Mouse (Mus musculus) gastrocnemius, postnatal 25 days (tissue): ENCODE data around the gene Msi2. TPM values are rescaled to one million over a fixed set of nuclear protein-coding genes. Genes with fewer than 3 reads are reported as not detected.

ENCODE experiments used
- DNase-seq: peaks from one replicate; pipeline ENCODE4 v3.0.0; 2022
- long read RNA-seq, 2 experiments: library from polyadenylated mRNA; stranded (forward); transcript quantifications; one replicate each; pipeline ENCODE4 v2.0.0; 2021
- total RNA-seq, 2 experiments: library from RNA; stranded (reverse); gene quantifications; 1 replicate in 1 of 2; 2 replicates in 1 of 2; pipeline ENCODE4 v1.2.3; 2021

Msi2 gene
- total RNA-seq, result 100 to 1,000 TPM; 158 TPM
- long read RNA-seq, experiment 1, partial matches to known transcripts, result 0 of 25 reads
- long read RNA-seq, experiment 1, other reads (novel, unspliced or antisense), result 25 of 25 reads
- long read RNA-seq, experiment 2, partial matches to known transcripts, result 1 of 31 reads
- long read RNA-seq, experiment 2, other reads (novel, unspliced or antisense), result 30 of 31 reads

DNA sequence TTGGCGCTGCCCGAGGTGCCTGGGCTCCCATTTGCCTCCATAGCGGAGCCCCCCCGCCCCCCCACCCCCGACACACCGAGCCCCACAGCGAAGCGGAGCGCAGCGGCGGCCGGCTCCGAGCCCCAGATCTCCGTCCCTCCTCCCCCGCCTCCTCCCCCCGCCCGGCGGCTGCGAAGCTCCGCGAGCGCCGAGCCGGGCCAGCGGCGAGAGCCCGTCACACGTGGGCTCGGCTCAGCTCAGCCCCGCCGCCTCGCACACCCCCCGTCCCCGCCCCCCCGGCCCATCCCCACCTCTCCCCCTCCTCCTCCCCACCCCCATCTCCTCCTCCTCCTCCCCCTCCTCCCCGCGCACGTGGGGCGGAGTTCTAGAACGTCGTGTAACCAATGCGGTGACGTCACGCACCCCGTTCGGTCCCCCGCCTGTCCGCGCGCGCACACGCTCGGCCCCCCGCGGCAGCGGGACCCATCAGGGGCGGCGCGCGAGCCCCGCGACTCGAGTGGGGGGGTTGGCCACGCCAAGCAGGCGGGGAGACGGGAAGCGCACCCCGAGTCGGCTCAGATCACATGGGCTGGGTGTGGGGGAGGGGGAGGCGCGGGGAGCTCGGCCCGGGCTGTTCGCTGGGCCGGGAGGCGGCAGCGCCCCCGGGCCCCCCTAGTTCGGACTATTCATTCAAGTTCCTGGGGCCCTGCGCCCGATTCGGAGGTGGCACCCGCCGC, at the start of gene Msi2:
TSS of gene Msi2 (minus strand) at position 464 of the 716 bp plus-strand sequence.
- DNase-seq, result peak; percentile 92

DNA sequence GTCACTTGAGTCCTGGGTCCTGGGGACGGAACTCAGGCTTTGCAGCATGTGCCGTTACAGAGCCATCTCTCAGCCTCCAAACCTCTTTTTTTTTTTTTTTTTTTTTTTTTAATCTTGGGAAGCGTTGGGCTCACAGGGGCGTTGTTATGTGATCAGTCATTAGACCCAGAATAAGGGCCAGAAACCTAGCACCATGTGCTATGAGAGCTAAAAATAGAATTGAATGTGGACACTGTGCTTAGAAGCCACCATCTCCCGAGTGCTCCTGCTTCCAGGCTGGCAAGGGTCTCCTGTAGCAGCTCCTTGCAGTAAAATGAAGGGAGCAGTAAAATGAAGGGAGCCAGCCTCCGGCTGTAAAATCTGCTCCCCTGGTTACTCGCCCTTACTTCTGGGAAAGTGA, 47.3 kb upstream of the Msi2 start:
- no peak for DNase-seq

DNA sequence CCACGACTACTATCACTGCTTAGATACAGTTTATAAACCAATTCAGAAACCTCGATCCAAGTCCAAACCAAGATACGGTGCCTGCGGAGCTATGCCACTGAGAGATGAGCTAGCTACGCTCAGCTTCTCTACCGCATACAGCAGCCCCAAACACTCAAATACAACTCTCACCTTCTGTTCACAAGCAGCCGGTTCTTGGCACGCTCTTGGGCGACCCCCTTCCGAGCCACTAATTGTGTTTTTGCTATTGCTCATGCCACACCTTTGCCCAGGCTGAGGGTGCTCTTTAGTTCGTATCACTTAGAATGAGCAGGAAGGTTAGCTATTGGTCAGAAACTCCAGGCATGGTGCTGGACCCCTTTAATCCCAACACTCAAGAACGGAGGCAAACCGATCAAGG, 45.1 kb upstream of the Msi2 start:
- no peak for DNase-seq

DNA sequence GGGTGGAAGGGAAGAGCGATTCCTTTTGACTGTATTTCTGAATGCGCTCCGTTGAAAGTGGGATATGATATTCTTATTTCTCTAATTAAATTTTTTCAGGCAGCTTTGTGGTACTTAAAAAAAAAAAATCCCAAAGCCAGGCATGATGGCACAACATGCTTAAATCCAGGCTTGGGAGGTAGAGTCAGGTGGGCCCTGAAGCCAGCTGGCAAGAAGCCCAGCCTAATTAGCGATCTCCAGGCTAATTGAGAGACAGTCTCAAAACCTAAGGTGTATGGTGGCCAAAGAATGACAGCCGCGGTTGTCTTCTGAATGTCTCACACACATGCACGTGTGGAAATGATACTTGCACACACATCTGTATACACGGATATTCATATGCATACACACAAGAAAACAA, 41.2 kb upstream of the Msi2 start:
- no peak for DNase-seq

DNA sequence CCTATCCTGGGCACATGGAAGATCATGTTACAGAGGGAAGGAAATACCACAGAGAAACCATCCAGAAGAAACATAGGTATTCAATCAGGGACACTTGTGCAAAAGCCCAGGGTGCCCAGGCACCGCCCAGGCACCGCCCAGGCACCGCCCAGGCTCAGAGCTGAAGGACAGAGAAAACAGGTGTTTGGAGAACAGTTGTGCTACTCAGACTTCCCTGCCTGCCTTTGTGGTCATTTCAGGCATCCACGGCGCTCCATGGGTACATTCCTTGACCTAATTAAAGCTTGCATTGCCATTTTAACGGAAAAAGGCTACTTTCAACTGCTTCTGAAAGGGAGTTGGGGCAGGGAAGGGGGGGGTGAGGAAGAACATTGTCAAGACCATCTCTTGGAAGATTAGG, 40.1 kb upstream of the Msi2 start:
- DNase-seq, result no peak

DNA sequence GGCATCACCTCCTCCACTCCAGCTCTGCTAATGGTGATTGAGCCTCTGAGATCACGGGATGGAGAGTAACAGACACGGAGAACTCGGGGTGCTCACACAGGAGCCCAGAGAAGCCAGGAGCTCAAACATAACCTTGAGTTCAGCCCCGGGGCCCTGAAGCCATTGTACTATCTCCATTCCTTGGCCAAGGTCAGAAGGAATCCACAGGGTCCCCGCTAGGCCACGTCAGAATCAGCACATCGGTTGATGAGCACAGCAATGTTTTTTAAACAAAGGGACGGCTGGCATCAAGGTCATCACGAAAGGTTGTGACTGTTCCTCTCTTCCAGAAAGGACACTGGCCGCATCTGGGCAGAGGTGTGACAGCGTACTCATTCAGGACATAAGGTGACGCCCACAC, 27.0 kb upstream of the Msi2 start:
- no peak for DNase-seq

DNA sequence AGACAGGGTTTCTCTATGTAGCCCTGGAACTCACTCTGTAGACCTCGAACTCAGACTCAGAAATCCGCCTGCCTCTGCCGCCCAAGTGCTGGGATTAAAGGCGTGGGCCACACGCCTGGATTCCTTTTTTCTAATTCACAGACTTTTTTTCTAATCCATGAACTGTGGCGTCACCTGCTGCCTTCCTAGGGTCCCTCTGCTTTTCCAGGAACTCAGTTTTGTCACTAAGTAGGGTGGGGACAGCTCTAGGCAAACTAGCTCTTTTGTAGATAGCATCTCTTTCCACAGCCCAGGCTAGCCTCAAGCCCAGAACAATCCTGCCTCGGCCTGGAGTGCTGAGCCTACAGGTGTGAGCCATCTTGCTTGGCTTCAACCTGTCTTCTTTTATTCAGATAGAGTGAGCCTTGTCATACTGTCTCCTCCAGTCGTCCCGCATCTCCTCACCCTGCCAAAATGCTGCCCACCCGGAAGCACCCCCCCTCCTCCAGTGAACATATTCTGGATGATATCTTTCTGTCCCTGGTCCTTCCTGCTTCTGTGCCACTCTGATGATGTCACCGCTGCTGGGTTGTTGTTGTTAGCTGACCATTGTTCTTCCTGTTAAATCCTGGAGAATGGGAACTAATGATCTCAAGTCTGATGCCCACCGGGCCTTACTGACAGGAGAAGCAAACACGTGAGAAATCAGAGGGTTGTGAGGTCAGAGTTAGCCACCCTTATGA, 21.4 kb upstream of the Msi2 start:
- DNase-seq, result no peak

DNA sequence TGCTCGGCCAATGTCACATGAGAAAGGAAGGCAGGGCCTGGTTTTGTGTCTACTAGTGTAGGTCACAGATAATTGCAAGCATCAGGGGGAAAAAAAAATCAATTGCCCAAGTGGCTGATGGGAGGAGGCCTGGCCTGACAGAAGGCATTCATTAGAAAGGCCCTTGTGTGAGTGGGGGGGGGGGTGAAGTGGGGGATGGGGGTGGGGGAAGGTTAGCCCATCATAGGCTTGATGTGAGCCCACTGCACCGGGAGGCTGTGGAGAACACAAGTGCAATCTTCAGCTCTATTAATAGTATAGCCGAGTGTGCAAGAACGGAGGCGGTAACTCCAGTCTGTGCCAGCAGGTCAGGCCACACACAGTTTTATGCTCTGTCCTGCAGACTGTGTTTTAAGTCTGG, 11.1 kb upstream of the Msi2 start:
- DNase-seq, result no peak

DNA sequence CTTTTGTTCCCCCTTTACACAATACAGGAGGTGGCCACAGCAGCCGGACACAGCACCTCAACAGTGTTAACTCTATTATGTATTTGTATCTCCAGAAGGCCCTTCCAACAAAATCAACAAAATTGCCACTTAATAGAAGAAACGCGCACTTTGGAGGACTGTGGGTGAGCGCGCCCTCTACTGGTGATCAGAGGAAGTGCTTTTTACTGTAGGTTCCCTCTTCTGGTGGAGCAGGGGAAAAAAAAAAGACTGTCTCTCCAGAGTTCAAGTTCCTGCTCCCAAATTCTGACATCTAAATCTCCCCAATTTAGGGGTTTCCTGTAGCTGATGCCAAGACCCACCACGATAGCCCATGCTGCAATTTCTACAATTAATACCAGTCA, 10.2 kb upstream of the Msi2 start:
- DNase-seq, result peak; percentile 42

DNA sequence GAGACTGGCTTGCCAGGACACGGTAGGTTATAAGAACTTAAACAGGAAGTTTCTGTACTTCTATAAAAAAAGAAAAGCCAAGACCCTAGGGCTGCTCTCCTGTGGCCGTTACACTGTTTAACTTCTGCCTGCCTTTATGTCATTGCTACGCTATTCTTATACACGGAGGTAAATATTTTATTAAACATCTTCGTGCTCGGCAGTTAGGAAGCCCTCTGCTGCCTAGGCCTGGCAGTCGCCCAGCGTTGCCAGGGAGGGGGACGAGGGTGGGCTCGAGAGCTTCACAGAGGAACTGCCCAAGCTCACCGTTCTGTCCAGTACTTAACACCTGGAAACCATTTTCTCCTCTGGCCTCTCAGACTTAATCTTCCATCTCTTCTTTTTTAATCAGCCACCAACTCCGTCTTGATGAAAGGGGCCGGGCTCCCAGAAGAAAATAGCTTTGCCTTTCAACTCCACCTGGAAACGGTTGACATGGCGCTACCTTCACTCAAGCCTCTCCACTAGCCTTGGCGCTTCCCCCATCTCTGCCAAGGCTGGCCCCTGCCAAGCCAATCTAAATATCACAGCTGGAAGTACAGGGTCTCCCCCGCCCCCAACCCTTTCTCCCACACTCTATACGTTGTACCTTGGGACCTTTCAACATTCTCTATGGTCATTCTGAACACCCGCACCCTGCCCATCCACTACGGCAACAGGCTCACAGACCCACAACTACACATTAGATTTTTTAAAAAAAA, 9.6 kb upstream of the Msi2 start:
- no peak for DNase-seq

DNA sequence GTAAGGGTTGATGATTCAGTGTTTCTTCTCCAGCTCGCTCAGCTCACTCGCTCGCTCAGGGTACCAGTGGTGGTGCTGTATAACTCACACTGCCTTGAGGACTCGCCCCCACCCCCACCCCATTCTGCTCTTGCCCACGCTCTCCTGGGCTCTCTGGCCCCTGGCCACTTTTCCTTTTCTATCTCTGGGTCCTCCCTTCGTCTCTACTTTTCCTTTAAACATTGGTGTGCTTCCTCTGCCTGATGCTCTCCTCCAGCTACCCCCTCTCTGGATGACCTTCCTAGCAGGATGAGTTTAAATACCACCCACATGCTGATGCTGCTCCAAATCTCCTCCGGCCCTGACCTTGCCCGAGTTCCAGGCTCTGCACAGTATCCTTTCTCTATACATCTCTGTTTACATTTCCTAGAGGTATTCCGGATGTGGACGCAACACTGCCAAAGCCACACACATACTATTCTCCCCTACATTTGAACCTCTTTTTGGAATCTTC, 2.9 kb upstream of the Msi2 start:
- DNase-seq, result no peak

DNA sequence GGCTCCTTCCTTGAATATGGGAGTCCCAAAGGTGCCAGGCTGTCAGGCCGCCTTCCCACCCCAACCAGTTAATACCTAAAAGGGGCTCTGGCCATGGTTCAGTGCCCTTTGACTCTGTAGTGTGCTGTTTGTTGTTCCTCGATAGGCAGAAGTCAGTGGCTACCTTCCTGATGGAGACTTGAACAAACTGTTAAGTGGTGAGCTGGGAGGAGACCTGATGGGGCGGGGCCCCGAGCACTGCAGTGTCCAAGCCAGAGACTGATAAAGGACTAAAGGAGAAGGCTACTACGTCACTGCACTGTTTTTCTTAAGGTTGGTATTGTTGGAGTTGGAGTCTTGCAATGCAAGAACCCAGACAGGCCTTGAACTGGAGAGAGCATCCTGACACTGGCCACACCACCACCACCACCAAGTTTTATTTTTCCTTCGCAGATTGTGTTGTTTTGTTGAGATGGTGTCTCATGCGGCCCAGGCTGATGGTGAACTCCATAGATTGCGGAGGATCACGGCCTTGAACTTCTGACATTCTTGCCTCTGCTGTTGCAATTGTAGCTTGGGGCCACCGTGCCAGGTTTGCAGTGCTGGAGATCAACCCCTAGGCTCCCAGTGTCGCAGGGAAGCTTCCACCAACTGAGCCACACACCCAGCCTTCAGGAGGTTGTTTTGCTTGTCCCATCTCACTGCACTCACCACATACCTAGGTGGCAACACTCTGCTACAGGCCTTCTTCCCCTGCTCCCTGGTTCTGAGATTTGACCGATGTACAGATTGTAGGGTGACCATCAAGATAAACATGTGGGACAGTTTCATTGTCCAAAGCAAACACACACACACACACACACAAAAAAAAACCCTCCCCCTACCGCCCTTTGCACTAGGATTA, 2.2 kb upstream of the Msi2 start:
- DNase-seq, result no peak

DNA sequence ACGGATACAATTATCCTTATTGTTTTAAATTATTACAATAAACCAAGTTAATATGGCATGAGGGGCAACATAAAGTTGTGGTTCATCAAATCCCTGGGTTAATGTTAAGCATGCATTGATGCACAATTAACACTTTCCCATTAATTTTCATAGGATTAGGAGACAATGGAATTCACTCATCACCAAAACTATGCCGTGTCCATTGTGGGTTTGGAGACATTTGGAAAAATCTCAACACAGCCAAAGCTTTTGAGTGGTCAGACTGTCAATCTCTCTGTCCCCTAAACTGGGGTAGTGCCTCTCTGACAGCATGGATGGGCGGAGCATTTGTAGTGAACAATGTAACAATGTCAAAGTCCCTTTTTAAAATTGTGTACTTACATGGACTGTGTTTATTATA, 1.3 kb upstream of the Msi2 start:
- DNase-seq, result no peak

DNA sequence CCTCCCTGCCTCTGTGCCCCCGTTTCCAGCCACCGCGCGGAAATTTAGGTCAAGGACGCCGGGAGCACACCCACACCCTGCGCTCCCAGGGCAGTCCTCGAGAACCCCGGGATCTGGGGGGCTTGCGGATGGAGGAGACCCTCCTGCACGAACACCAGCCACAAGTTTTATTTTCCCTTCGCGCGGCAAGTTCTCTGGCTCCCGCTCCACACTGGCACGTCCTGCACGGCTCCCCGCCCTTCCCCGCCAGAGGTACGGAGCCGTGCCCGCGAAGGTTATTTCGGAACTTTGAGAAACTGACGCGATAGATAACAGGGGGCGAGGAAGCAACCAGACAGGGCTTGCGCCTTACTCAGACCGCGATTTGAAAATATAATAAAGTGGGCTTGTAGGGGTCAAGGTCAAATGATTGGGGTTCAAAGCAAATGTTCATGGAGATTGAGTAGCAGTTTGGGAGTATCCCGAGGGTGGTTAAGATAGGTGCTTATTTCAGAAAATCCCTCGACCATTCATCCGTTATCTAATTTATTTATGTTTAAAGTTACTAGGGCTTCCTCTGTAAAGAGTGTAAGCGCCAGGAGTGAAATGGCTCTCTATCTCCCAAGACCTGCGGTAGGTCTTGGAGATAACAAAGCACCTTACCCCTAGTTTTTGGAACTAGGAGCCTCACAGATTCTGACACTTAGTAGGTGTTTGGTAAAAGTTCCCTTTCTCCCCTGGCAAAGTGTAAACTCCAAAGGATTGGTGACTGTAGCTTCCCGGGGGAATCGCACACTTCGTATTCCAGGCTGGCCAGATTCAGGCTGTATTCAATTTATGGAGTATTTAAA, 668 bp upstream of the Msi2 start:
- DNase-seq, result no peak

DNA sequence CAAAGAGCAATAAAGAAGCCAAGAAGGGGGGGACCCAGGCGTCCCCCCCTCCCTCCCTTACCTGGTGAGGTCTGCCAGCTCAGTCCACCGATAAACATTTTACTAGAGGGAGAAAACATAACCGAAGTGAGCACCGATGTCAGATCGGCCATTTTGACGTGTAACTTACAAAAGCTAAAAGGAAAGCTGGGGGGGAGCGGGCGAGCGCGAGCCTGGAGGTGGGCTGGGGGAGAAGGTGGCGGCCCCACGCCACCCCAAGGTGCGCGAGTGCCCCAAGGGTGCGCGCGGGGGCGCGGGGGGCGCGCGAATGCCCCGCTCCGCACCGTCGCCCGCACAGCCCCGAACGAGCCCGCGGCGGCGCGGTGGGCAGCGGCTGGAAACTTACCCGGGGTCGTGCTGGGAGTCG, 666 bp downstream of the Msi2 start:
- DNase-seq, result no peak

DNA sequence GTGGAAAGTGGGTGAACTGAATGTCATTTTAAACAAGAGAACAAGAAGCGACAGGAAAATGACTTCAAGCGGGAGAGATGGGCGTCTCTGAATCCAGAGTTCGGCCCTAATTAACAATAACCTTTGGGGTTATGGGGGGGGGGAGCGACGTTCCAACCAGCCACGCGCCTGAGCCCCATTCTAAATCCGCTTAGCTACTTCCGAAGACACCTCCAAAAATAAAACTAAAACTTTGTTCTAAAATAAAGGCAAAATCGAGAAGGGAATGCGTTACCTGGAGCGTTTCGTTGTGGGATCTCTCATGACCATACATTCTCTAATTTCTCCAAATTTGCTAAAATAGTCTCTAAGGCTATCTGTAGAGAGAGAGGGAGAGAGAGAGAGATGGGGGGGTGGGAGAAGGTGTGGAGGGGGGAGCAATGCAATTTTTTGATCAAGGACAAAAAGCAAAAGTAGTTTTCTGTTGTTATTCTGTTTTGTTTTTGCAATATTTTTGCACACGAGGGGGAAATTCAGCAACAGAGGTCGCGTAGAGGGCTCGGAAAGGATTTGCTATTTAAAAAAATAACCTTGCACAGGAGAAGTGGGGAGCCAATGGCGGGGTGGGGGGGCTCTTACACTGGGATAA, 1.2 kb downstream of the Msi2 start:
- no peak for DNase-seq

DNA sequence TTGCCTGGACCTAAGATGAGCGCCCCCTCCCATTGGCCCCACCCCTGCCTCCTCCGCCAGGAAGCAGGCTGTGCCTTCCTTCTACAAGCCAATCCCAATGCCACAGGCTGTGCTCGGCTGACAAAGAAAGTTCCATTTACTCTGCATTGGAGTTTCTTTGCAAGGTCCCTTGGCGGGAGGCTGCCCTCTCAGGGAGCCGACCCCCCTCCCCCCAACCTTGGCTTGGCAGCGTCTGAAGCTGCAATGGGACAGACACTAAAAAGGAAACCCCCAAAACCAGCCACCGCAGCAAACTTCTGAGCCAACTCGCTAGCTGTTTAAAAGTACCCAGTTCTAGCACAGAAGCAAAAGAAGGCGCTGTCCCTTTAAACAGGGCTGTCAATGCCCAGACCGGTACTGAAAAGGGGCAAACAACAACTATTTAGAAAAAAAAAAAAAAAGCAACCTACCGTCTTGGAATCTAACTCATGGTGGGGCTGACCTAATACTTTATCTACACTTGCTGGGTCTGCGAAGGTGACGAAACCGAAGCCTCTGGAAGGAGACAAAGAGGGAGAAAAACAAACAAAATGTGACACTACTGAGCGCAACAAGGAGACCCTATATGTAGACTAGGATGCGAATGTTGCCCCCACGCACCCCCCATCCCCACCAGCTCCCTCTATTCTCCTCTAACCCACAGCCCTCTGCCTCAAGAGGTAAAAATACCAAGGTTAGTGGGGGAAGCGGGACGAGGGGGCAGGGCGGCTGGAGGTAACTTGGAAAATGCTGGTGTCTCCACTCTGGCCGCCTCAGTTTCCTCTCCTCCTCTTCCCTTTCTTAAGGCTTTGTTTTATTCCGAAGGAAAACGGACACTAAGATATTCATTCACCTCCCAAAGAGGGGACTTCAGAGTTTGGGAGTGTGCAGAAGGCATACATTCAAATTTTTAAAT, 2.0 kb downstream of the Msi2 start:
- no peak for DNase-seq

DNA sequence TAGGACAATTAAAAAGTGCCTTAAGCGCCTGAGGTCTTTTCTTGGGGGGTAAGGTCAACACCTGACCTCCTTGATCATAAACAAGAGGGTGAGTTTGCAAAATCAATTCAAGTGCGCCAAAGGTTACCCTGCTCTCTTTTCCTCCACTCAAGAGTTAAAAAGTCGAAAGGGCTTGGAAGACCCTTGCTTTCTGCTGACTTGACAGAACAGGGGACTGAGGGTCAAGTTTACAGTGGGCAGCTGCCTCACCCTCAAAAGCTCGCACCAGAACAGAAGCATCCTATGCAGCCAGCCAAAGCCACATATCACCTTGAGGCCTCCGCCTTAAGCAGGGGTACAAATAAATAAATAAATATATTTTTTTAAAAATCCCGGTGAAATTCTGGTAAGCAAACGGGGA, 3.0 kb downstream of the Msi2 start:
- DNase-seq, result no peak

DNA sequence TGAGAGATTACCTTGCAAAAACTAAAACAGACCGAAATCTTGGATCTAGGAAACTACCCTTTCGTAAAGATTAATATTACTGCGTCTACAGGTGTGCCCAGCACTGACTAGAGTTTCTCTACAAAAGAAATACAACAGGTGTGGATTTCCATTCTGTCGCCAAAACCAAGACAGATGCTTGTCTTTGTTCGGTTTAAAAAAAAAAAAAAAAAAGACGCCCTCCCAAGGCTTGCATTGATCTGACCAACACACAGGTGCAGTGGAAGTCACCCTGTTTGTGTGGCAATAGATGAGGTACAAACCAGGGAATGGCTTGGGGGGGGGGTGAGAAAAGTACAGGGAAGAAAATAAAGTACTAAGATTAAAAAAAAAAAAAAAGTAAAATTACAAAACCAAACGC, 4.2 kb downstream of the Msi2 start:
- no peak for DNase-seq
